Mouse (Mus musculus) liver, postnatal 0 days (tissue): ENCODE data around the gene E130309D02Rik.

Source experiments
- CTCF ChIP-seq: sonication (generic); IDR thresholded peaks from 2 replicates; pipeline ENCODE4 v1.5.1; 2016; ENCODE audit warnings: antibody characterized with exemption, low read depth
- EP300 ChIP-seq: IDR thresholded peaks from 2 replicates; pipeline ENCODE4 v1.6.1; 2016; ENCODE audit warnings: antibody characterized with exemption, low read depth, mild to moderate bottlenecking

DNA sequence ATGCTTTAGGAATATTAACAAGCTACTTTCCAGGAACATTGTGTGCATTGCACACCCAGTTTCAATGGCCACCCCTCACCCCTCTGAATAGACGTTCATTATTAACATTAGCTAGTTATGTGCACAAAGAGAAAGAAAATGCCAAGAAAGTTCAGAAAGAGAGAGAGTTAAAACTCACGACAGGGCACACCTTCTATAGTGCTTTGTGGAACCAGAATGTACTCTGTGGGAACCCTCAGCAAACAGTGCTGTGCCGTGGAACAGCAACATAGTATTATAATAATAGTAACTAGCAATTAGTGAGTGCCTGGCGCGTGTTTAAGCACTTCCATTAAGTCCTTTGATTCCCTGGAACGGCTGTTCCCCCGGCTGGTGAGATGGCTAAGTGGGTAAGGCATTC lies 46.3 kb upstream of the E130309D02Rik start:
- TF ChIP-seq CTCF, result no peak
- no peak for TF ChIP-seq EP300
